Mouse (Mus musculus): ENCODE measurements at regions not wholly inside any gene's neighbourhood (a gene's known extent, or its start where the extent isn't known, plus 50 kb on each side); places are given as distances from the start of the nearest gene placed in this dataset.

DNA sequence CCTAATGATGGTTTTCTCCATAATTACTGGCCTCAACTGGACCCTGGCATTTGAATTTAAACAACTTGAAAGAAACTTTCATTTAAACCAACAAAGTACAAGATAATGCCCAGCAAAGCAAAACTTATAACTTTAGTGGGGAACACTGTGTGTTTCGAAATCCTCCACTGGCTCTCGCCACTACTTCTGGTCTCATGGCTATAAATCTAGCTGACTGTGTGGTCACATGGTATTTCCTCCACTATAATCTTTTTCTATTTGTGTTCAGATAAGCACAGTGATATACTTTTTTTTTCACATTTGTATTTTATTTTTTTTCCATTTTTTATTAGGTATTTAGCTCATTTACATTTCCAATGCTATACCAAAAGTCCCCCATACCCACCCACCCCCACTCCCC, 62.6 kb upstream of the Gm21897 start:
- no peak overlapping the region for H3K27ac ChIP-seq (replicated peaks)
- H3K4me3 ChIP-seq (replicated peaks), result no peak overlapping the region
- H3K9me3 ChIP-seq (replicated peaks), result no peaks in the 10 kb centered on the region
- H3K4me1 ChIP-seq, result no peaks in the 10 kb centered on the region
- no peaks in the 10 kb centered on the region for H3K27me3 ChIP-seq (replicated peaks)
- no peak overlapping the region for H3K9ac ChIP-seq (replicated peaks)
- no peak overlapping the region for H3K4me2 ChIP-seq
- ATAC-seq (ENCODE audit: low FRiP score), result no peak
- H3K36me3 ChIP-seq, result no peaks in the 10 kb centered on the region
- 90% methylated on average over 2 of the region's 2 CpGs for WGBS

DNA sequence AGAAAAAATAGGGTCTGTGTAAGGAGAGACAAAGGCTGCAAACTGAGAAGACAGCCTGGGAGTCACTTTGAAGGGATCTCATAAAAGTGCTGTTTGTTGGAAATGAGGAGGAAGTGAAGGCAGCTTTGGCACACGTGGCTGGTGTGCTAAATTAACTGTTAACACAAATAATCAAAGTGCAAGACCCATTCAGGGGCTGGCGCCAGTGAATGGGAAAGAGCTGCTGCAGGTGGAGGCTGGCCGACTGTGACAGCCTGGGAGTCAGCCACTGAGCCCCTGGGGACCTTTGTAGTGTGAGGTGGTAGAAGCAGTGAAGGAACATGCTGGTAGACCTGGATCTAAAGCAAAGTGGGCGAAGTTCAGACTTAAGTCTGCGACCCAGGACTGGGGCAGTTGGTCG, 57.8 kb upstream of the Gm21897 start:
- Histone ChIP-seq H3K9ac (replicated peaks) (no peak overlapping the region), H3K27me3 (replicated peaks) (no peaks in the 10 kb centered on the region), H3K4me1 (no peaks in the 10 kb centered on the region), H3K27ac (replicated peaks) (no peak overlapping the region), H3K4me2 (no peak overlapping the region), H3K4me3 (replicated peaks) (no peak overlapping the region), H3K9me3 (replicated peaks) (no peaks in the 10 kb centered on the region), H3K36me3 (no peaks in the 10 kb centered on the region)
- WGBS, result 54% methylated on average over 6 of the region's 6 CpGs
- ATAC-seq (ENCODE audit: low FRiP score), result no peak

DNA sequence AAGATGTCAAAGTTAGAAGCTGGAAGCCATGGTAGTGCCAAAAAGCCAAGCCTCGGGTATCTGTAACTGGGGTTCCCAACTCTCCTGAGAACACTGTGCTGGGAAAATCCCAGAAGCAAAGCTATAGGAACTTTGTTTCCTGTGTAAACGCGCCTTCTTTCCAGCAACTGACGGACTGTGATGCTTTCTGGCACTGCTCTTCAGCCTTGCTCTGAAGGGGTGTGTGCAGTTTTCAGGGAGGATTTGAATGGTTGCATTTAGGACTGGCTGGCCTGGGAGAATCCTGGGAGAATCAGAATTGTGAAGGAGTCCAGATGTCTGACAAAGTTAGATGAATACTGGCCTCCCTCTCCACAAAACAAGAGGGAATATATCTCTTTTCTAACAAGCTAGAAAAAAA, 57.2 kb upstream of the Gm21897 start:
- H3K4me1 ChIP-seq, result no peaks in the 10 kb centered on the region
- no peak overlapping the region for H3K4me3 ChIP-seq (replicated peaks)
- no peak overlapping the region for H3K4me2 ChIP-seq
- no peaks in the 10 kb centered on the region for H3K9me3 ChIP-seq (replicated peaks)
- no peak overlapping the region for H3K9ac ChIP-seq (replicated peaks)
- no peak overlapping the region for H3K27ac ChIP-seq (replicated peaks)
- 76% methylated on average over 4 of the region's 4 CpGs for WGBS
- H3K36me3 ChIP-seq, result no peaks in the 10 kb centered on the region
- no peak for ATAC-seq (ENCODE audit: low FRiP score)
- no peaks in the 10 kb centered on the region for H3K27me3 ChIP-seq (replicated peaks)
